Mouse (Mus musculus) spleen, adult 2 months (tissue): ENCODE results near the gene Hemk1.

ENCODE experiments used
- CTCF ChIP-seq: fragments of 200-500 bp; IDR thresholded peaks from 2 replicates; pipeline ENCODE4 v1.5.1; 2011; ENCODE audit warnings: mild to moderate bottlenecking, inconsistent platforms; ENCODE audit not compliant: insufficient read depth, insufficient read length, insufficient replicate concordance; ENCODE audit errors: extremely low read depth
- POLR2A ChIP-seq: fragments of 200-500 bp; IDR thresholded peaks from 2 replicates; pipeline ENCODE4 v1.6.1; 2011; ENCODE audit warnings: low read depth, low read length, inconsistent platforms

GRCm38 (mm10) chr9:107299783-107300182 is 38.4 kb downstream of the Hemk1 start:
- TF ChIP-seq CTCF, result no peak
- no peak for TF ChIP-seq POLR2A
